Mouse (Mus musculus): ENCODE measurements around the gene Abhd14b. TPM values are rescaled to one million over a fixed set of nuclear protein-coding genes. Genes with fewer than 3 reads are reported as not detected.
A peak's percentile ranks its signal among the peaks of the same experiment; 100 is the strongest.

Gene Abhd14b
- polyA plus RNA-seq, 1 experiment: 16.8 TPM

GRCm38 (mm10) chr9:106456325-106457162 is 9.3 kb downstream of the Abhd14b start:
- no peak for TF ChIP-seq CTCF (IDR thresholded peaks at IDR 0.05; ENCODE audit: borderline replicate concordance, insufficient read depth, low read length)
- no peak for TF ChIP-seq POLR2A (IDR thresholded peaks at IDR 0.05; ENCODE audit: low read depth, low read length)
- Histone ChIP-seq H3K27ac (ENCODE audit: insufficient read depth, low read length) (no peak overlapping the region), H3K4me1 (ENCODE audit: control insufficient read depth, insufficient read depth, low read length) (peaks cover 5% of the 10 kb centered on the region; the same call in 1 of the 2 replicates), H3K4me3 (ENCODE audit: insufficient read depth, low read length) (peak overlapping the region; percentile 80)

GRCm38 (mm10) chr9:106457163-106457559 is 9.9 kb downstream of the Abhd14b start:
- Histone ChIP-seq H3K27ac (ENCODE audit: insufficient read depth, low read length) (no peak overlapping the region), H3K4me3 (ENCODE audit: insufficient read depth, low read length) (no peak overlapping the region), H3K4me1 (ENCODE audit: control insufficient read depth, insufficient read depth, low read length) (peaks cover 5% of the 10 kb centered on the region; the same call in 1 of the 2 replicates)
- TF ChIP-seq CTCF (IDR thresholded peaks at IDR 0.05; ENCODE audit: borderline replicate concordance, insufficient read depth, low read length): no peak
- TF ChIP-seq POLR2A (IDR thresholded peaks at IDR 0.05; ENCODE audit: low read depth, low read length): no peak

- Histone ChIP-seq H3K4me3 (ENCODE audit: insufficient read depth, low read length) (no peak overlapping the region), H3K4me1 (ENCODE audit: control insufficient read depth, insufficient read depth, low read length) (peaks cover under 1% of the 10 kb centered on the region; the same call in 1 of the 2 replicates), H3K27ac (ENCODE audit: insufficient read depth, low read length) (no peak overlapping the region)
- TF ChIP-seq CTCF (IDR thresholded peaks at IDR 0.05; ENCODE audit: borderline replicate concordance, insufficient read depth, low read length): no peak
- TF ChIP-seq POLR2A (IDR thresholded peaks at IDR 0.05; ENCODE audit: low read depth, low read length): no peak
These were observed 10.7 kb downstream of the Abhd14b start for GRCm38 (mm10) chr9:106457920-106458319.

GRCm38 (mm10) chr9:106459946-106460345 is 12.7 kb downstream of the Abhd14b start:
- TF ChIP-seq CTCF (IDR thresholded peaks at IDR 0.05; ENCODE audit: borderline replicate concordance, insufficient read depth, low read length) (no peak), POLR2A (IDR thresholded peaks at IDR 0.05; ENCODE audit: low read depth, low read length) (no peak)
- no peaks in the 10 kb centered on the region for H3K4me1 ChIP-seq (ENCODE audit: control insufficient read depth, insufficient read depth, low read length)
- no peak overlapping the region for H3K4me3 ChIP-seq (ENCODE audit: insufficient read depth, low read length)
- no peak overlapping the region for H3K27ac ChIP-seq (ENCODE audit: insufficient read depth, low read length)

- Histone ChIP-seq H3K4me1 (ENCODE audit: control insufficient read depth, insufficient read depth, low read length) (no peaks in the 10 kb centered on the region), H3K4me3 (ENCODE audit: insufficient read depth, low read length) (no peak overlapping the region), H3K27ac (ENCODE audit: insufficient read depth, low read length) (no peak overlapping the region)
- TF ChIP-seq CTCF (IDR thresholded peaks at IDR 0.05; ENCODE audit: borderline replicate concordance, insufficient read depth, low read length): no peak
- no peak for TF ChIP-seq POLR2A (IDR thresholded peaks at IDR 0.05; ENCODE audit: low read depth, low read length)
These were observed 13.3 kb downstream of the Abhd14b start for GRCm38 (mm10) chr9:106460401-106461025.

GRCm38 (mm10) chr9:106461026-106461415 is 13.8 kb downstream of the Abhd14b start:
- Histone ChIP-seq H3K4me3 (ENCODE audit: insufficient read depth, low read length) (no peak overlapping the region), H3K27ac (ENCODE audit: insufficient read depth, low read length) (no peak overlapping the region), H3K4me1 (ENCODE audit: control insufficient read depth, insufficient read depth, low read length) (no peaks in the 10 kb centered on the region)
- TF ChIP-seq CTCF (IDR thresholded peaks at IDR 0.05; ENCODE audit: borderline replicate concordance, insufficient read depth, low read length): no peak
- no peak for TF ChIP-seq POLR2A (IDR thresholded peaks at IDR 0.05; ENCODE audit: low read depth, low read length)

GRCm38 (mm10) chr9:106461641-106462429 is 14.6 kb downstream of the Abhd14b start:
- Histone ChIP-seq H3K27ac (ENCODE audit: insufficient read depth, low read length) (no peak overlapping the region), H3K4me1 (ENCODE audit: control insufficient read depth, insufficient read depth, low read length) (no peaks in the 10 kb centered on the region), H3K4me3 (ENCODE audit: insufficient read depth, low read length) (no peak overlapping the region)
- TF ChIP-seq CTCF (IDR thresholded peaks at IDR 0.05; ENCODE audit: borderline replicate concordance, insufficient read depth, low read length): no peak
- no peak for TF ChIP-seq POLR2A (IDR thresholded peaks at IDR 0.05; ENCODE audit: low read depth, low read length)

- Histone ChIP-seq H3K27ac (ENCODE audit: insufficient read depth, low read length) (no peak overlapping the region), H3K4me3 (ENCODE audit: insufficient read depth, low read length) (no peak overlapping the region), H3K4me1 (ENCODE audit: control insufficient read depth, insufficient read depth, low read length) (no peaks in the 10 kb centered on the region)
- no peak for TF ChIP-seq CTCF (IDR thresholded peaks at IDR 0.05; ENCODE audit: borderline replicate concordance, insufficient read depth, low read length)
- TF ChIP-seq POLR2A (IDR thresholded peaks at IDR 0.05; ENCODE audit: low read depth, low read length): no peak
These were observed 15.2 kb downstream of the Abhd14b start for GRCm38 (mm10) chr9:106462430-106462800.

GRCm38 (mm10) chr9:106463122-106464063 is 16.1 kb downstream of the Abhd14b start:
- Histone ChIP-seq H3K27ac (ENCODE audit: insufficient read depth, low read length) (no peak overlapping the region), H3K4me1 (ENCODE audit: control insufficient read depth, insufficient read depth, low read length) (no peaks in the 10 kb centered on the region), H3K4me3 (ENCODE audit: insufficient read depth, low read length) (no peak overlapping the region)
- TF ChIP-seq POLR2A (IDR thresholded peaks at IDR 0.05; ENCODE audit: low read depth, low read length) (no peak), CTCF (IDR thresholded peaks at IDR 0.05; ENCODE audit: borderline replicate concordance, insufficient read depth, low read length) (no peak)

Measured in embryonic fibroblast, embryonic 13.5 days (primary cell).